Mouse (Mus musculus) urinary bladder, postnatal 36 days (tissue): ENCODE data around the gene Mphosph10.

Source experiments
- DNase-seq, 2 experiments: peaks; one replicate each; pipeline ENCODE4 v3.0.0; 2022; ENCODE audit warnings: low spot score in 2 of 2, mixed read lengths in 1 of 2

Mphosph10 gene

DNA sequence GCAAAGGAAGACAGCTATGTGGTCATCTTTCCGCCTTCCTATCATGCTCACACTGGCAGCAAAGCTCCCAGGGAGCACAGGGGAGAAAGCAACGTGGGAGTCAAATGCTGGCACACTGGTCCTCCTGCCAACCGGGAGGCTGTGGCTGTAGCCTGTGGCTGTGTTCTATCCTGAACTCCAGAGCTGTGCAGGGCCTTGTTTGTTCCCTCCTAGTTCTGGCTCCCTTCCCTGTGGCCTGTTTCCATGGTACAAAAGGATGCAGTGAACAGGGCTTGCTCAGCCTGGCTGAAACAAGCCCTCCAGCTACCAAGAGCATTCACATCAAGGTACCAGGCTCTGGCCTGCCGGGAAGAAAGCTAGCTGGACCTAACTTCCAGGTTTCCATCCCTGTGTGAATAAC is 41.0 kb downstream of the Mphosph10 start:
- no peak for DNase-seq

DNA sequence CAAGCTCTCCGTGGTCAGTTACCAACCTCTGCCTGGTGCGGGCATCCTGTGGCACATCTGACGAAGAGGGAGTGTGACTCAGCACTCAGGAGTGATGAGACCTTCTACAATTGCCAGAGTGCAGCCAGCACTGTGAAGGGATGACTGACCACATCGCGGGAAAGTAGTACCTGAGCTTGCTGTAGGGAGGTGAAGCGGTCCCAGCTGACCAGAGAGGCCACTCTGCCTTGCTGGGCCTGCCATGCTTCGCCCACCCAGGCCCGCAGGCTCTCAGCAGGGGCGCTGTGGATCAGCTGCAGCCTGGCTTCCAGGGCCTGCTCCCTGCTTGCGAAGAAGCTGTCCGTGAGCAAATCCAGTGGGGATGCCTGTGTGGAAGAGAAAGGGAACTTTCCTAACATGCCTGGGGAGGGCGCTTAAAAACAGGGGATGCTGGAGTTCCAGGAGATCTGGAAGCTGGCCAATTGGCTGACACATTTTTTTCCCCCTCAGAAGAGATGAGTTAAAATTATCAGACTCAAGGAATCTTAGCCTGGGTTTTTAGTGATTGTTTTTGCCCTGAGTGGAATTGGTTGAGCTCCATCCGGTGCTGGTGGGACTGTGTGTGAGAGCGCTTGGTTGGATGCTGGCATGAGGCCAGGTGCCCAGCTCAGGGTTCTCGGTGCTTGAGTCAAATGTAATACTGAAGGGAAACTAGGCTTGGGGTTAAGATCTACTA is 42.8 kb downstream of the Mphosph10 start:
- no peak for DNase-seq

DNA sequence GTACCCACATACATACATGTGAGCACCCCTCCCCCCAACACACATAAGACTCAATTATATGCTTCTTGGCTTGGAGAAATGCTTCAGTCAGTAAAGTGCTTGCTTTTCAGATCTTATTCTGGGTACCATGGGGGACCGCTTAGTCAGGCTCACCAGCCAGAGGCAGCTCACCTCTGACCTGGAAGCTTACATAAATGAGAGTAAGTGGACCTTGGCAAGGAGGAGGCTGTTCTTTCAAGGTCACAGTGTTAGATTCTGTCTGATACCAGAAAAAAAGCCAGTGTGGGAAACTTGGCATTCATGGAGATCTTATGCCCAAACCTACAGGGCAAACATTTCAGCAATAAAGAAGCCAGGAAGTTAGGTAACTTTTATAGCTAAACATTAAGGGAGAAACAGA is 44.3 kb downstream of the Mphosph10 start:
- DNase-seq: no peak

DNA sequence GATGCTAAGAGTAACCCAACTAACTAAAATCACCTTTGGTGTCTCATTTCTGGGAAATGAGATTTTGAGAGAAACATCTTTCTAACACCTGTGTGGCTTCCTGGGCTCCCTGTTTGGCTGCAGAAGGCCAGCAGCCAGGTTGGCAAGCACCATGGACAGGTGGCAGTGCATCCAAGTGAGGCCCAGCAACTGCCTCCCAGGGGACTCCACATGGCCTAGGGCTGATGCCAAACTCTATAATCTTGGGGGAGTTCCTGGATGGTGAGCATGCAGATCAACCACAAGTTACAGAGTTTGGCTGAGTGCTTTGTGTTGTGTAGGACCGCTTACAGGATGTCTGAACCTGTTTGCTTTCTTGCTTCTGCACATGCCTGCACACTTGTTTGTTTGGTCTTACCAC is 59.4 kb downstream of the Mphosph10 start:
- DNase-seq: no peak

GRCm38 (mm10) chr7:64331309-64331708 is 60.8 kb downstream of the Mphosph10 start:
- no peak for DNase-seq

DNA sequence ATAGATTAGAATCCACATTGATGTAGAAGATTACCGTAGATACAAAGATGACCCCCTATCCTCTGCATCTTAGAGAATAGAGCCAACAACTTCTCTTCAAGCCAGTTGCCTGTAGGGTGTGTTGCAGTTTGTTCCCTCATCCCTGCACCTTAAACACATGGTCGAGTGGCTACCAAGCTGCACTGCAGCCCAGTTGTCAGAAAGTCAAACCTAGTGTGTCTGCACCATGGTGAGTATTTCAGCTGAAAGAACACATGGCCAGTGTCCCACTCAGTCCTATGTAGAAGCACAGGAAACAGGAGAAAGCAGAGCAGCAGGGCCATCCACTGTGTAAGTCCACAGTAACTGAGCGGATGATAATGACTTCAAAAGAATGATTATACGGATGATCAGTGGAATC is 64.6 kb downstream of the Mphosph10 start:
- DNase-seq: no peak

GRCm38 (mm10) chr7:64326892-64327291 is 65.2 kb downstream of the Mphosph10 start:
- DNase-seq: peak; percentile 61 to 75
